Mouse (Mus musculus): ENCODE results near the gene Slc4a5. TPM values are rescaled to one million over a fixed set of nuclear protein-coding genes. Genes with fewer than 3 reads are reported as not detected.

Slc4a5 gene
- polyA plus RNA-seq, 1 experiment from 2014 or later: 0.45 TPM

- no peak overlapping the region for H3K27ac ChIP-seq (ENCODE audit: low read depth, low read length)
- H3K9me3 ChIP-seq (ENCODE audit: control insufficient read depth, low read length): no peaks in the 10 kb centered on the region
- H3K27me3 ChIP-seq (ENCODE audit: control insufficient read depth, insufficient read depth, low read length): no peaks in the 10 kb centered on the region
- 91% methylated on average over 7 of the region's 7 CpGs for WGBS
- ATAC-seq (ENCODE audit: low FRiP score, low TSS enrichment): no peak
- peaks cover 67% of the 10 kb centered on the region for H3K36me3 ChIP-seq (ENCODE audit: control insufficient read depth, insufficient read depth, low read length)
- H3K4me3 ChIP-seq (ENCODE audit: low read length): no peak overlapping the region
- no peak overlapping the region for H3K4me2 ChIP-seq (replicated peaks; ENCODE audit: low read depth, low read length)
- H3K9ac ChIP-seq (ENCODE audit: low read depth, low read length): no peak overlapping the region
- H3K4me1 ChIP-seq (ENCODE audit: control insufficient read depth, insufficient read depth, low read length): no peaks in the 10 kb centered on the region
These were observed 89.4 kb downstream of the Slc4a5 start for GRCm38 (mm10) chr6:83309017-83309416.

- WGBS: 92% methylated on average over 11 of the region's 11 CpGs
- no peak overlapping the region for H3K27ac ChIP-seq (ENCODE audit: low read depth, low read length)
- peaks cover 52% of the 10 kb centered on the region for H3K36me3 ChIP-seq (ENCODE audit: control insufficient read depth, insufficient read depth, low read length)
These were observed 91.6 kb downstream of the Slc4a5 start for GRCm38 (mm10) chr6:83311206-83311605.

GRCm38 (mm10) chr6:83312021-83312420 is 92.4 kb downstream of the Slc4a5 start:
- no peak overlapping the region for H3K9ac ChIP-seq (ENCODE audit: low read depth, low read length)
- no peak for ATAC-seq (ENCODE audit: low FRiP score, low TSS enrichment)
- 91% methylated on average over 7 of the region's 7 CpGs for WGBS
- no peak overlapping the region for H3K27ac ChIP-seq (ENCODE audit: low read depth, low read length)
- H3K4me1 ChIP-seq (ENCODE audit: control insufficient read depth, insufficient read depth, low read length): peaks cover 11% of the 10 kb centered on the region; the same call in 1 of the 2 replicates
- no peaks in the 10 kb centered on the region for H3K27me3 ChIP-seq (ENCODE audit: control insufficient read depth, insufficient read depth, low read length)
- H3K4me2 ChIP-seq (replicated peaks; ENCODE audit: low read depth, low read length): no peak overlapping the region
- H3K4me3 ChIP-seq (ENCODE audit: low read length): no peak overlapping the region
- peaks cover 44% of the 10 kb centered on the region for H3K36me3 ChIP-seq (ENCODE audit: control insufficient read depth, insufficient read depth, low read length)
- H3K9me3 ChIP-seq (ENCODE audit: control insufficient read depth, low read length): no peaks in the 10 kb centered on the region

More at GRCm38 (mm10) chr6:83311206-83311605, 91.6 kb downstream of the Slc4a5 start:
- Histone ChIP-seq H3K9ac (ENCODE audit: low read depth, low read length) (no peak overlapping the region), H3K9me3 (ENCODE audit: control insufficient read depth, low read length) (no peaks in the 10 kb centered on the region), H3K4me2 (replicated peaks; ENCODE audit: low read depth, low read length) (no peak overlapping the region), H3K4me1 (ENCODE audit: control insufficient read depth, insufficient read depth, low read length) (peaks cover 4% of the 10 kb centered on the region; the same call in 1 of the 2 replicates), H3K4me3 (ENCODE audit: low read length) (no peak overlapping the region), H3K27me3 (ENCODE audit: control insufficient read depth, insufficient read depth, low read length) (no peaks in the 10 kb centered on the region)
- no peak for ATAC-seq (ENCODE audit: low FRiP score, low TSS enrichment)

GRCm38 (mm10) chr6:83312514-83312913 is 92.9 kb downstream of the Slc4a5 start:
- H3K4me3 ChIP-seq (ENCODE audit: low read length): no peak overlapping the region
- no peak overlapping the region for H3K9ac ChIP-seq (ENCODE audit: low read depth, low read length)
- H3K27ac ChIP-seq (ENCODE audit: low read depth, low read length): no peak overlapping the region
- peaks cover 41% of the 10 kb centered on the region for H3K36me3 ChIP-seq (ENCODE audit: control insufficient read depth, insufficient read depth, low read length)
- ATAC-seq (ENCODE audit: low FRiP score, low TSS enrichment): no peak
- peaks cover 11% of the 10 kb centered on the region; the same call in 1 of the 2 replicates for H3K4me1 ChIP-seq (ENCODE audit: control insufficient read depth, insufficient read depth, low read length)
- WGBS: 92% methylated on average over 8 of the region's 8 CpGs
- H3K9me3 ChIP-seq (ENCODE audit: control insufficient read depth, low read length): no peaks in the 10 kb centered on the region
- H3K27me3 ChIP-seq (ENCODE audit: control insufficient read depth, insufficient read depth, low read length): no peaks in the 10 kb centered on the region
- no peak overlapping the region for H3K4me2 ChIP-seq (replicated peaks; ENCODE audit: low read depth, low read length)

GRCm38 (mm10) chr6:83315293-83315692 is 95.7 kb downstream of the Slc4a5 start:
- H3K4me2 ChIP-seq (replicated peaks; ENCODE audit: low read depth, low read length): peak overlapping the region; percentile 77; the same call in 1 of the 2 replicates
- no peak for ATAC-seq (ENCODE audit: low FRiP score, low TSS enrichment)

GRCm38 (mm10) chr6:83316022-83316421 is 96.4 kb downstream of the Slc4a5 start:
- Histone ChIP-seq H3K4me2 (replicated peaks; ENCODE audit: low read depth, low read length) (peak overlapping the region; percentile 77), H3K9ac (ENCODE audit: low read depth, low read length) (no peak overlapping the region; the same call in 1 of the 2 replicates), H3K4me3 (ENCODE audit: low read length) (peak overlapping the region; percentile 97), H3K4me1 (ENCODE audit: control insufficient read depth, insufficient read depth, low read length) (peaks cover 11% of the 10 kb centered on the region; the same call in 1 of the 2 replicates), H3K36me3 (ENCODE audit: control insufficient read depth, insufficient read depth, low read length) (peaks cover 22% of the 10 kb centered on the region), H3K9me3 (ENCODE audit: control insufficient read depth, low read length) (no peaks in the 10 kb centered on the region), H3K27ac (ENCODE audit: low read depth, low read length) (no peak overlapping the region), H3K27me3 (ENCODE audit: control insufficient read depth, insufficient read depth, low read length) (no peaks in the 10 kb centered on the region)
- WGBS: under 1% methylated on average over 10 of the region's 10 CpGs
- ATAC-seq (ENCODE audit: low FRiP score, low TSS enrichment): 0 out of 2 replicates have a peak, but pooled peaks have one; percentile 29

More at GRCm38 (mm10) chr6:83315293-83315692, 95.7 kb downstream of the Slc4a5 start:
- Histone ChIP-seq H3K27ac (ENCODE audit: low read depth, low read length) (no peak overlapping the region), H3K27me3 (ENCODE audit: control insufficient read depth, insufficient read depth, low read length) (no peaks in the 10 kb centered on the region), H3K36me3 (ENCODE audit: control insufficient read depth, insufficient read depth, low read length) (peaks cover 26% of the 10 kb centered on the region), H3K4me1 (ENCODE audit: control insufficient read depth, insufficient read depth, low read length) (peaks cover 11% of the 10 kb centered on the region; the same call in 1 of the 2 replicates), H3K4me3 (ENCODE audit: low read length) (no peak overlapping the region), H3K9me3 (ENCODE audit: control insufficient read depth, low read length) (no peaks in the 10 kb centered on the region), H3K9ac (ENCODE audit: low read depth, low read length) (no peak overlapping the region)

GRCm38 (mm10) chr6:83317108-83317741 is 97.6 kb downstream of the Slc4a5 start:
- ATAC-seq (ENCODE audit: low FRiP score, low TSS enrichment): peak; percentile 97
- no peaks in the 10 kb centered on the region for H3K9me3 ChIP-seq (ENCODE audit: control insufficient read depth, low read length)
- H3K4me2 ChIP-seq (replicated peaks; ENCODE audit: low read depth, low read length): peak overlapping the region; percentile 77
- no peaks in the 10 kb centered on the region for H3K27me3 ChIP-seq (ENCODE audit: control insufficient read depth, insufficient read depth, low read length)
- H3K27ac ChIP-seq (ENCODE audit: low read depth, low read length): no peak overlapping the region
- peaks cover 11% of the 10 kb centered on the region; the same call in 1 of the 2 replicates for H3K4me1 ChIP-seq (ENCODE audit: control insufficient read depth, insufficient read depth, low read length)
- WGBS: under 1% methylated on average over 52 of the region's 52 CpGs
- peak overlapping the region; percentile 80 for H3K9ac ChIP-seq (ENCODE audit: low read depth, low read length)
- H3K36me3 ChIP-seq (ENCODE audit: control insufficient read depth, insufficient read depth, low read length): peaks cover 11% of the 10 kb centered on the region
- H3K4me3 ChIP-seq (ENCODE audit: low read length): peak overlapping the region; percentile 97

- Histone ChIP-seq H3K9ac (ENCODE audit: low read depth, low read length) (no peak overlapping the region), H3K27ac (ENCODE audit: low read depth, low read length) (no peak overlapping the region), H3K36me3 (ENCODE audit: control insufficient read depth, insufficient read depth, low read length) (no peaks in the 10 kb centered on the region), H3K4me3 (ENCODE audit: low read length) (no peak overlapping the region), H3K4me1 (ENCODE audit: control insufficient read depth, insufficient read depth, low read length) (peaks cover 3% of the 10 kb centered on the region), H3K27me3 (ENCODE audit: control insufficient read depth, insufficient read depth, low read length) (no peaks in the 10 kb centered on the region), H3K9me3 (ENCODE audit: control insufficient read depth, low read length) (no peaks in the 10 kb centered on the region), H3K4me2 (replicated peaks; ENCODE audit: low read depth, low read length) (no peak overlapping the region)
- no peak for ATAC-seq (ENCODE audit: low FRiP score, low TSS enrichment)
- 56% methylated on average over 1 of the region's 1 CpGs for WGBS
These were observed 102.3 kb downstream of the Slc4a5 start for GRCm38 (mm10) chr6:83321927-83322326.

GRCm38 (mm10) chr6:83322794-83323193 is 103.2 kb downstream of the Slc4a5 start:
- Histone ChIP-seq H3K36me3 (ENCODE audit: control insufficient read depth, insufficient read depth, low read length) (no peaks in the 10 kb centered on the region), H3K27ac (ENCODE audit: low read depth, low read length) (no peak overlapping the region), H3K27me3 (ENCODE audit: control insufficient read depth, insufficient read depth, low read length) (no peaks in the 10 kb centered on the region), H3K4me3 (ENCODE audit: low read length) (no peak overlapping the region), H3K4me1 (ENCODE audit: control insufficient read depth, insufficient read depth, low read length) (peaks cover 7% of the 10 kb centered on the region), H3K9me3 (ENCODE audit: control insufficient read depth, low read length) (no peaks in the 10 kb centered on the region), H3K9ac (ENCODE audit: low read depth, low read length) (no peak overlapping the region), H3K4me2 (replicated peaks; ENCODE audit: low read depth, low read length) (no peak overlapping the region)
- WGBS: 75% methylated on average over 2 of the region's 2 CpGs
- ATAC-seq (ENCODE audit: low FRiP score, low TSS enrichment): no peak

All from kidney, embryonic 14.5 days (tissue).